Mouse (Mus musculus): ENCODE results near the gene Abcb9. TPM values are rescaled to one million over a fixed set of nuclear protein-coding genes. Genes with fewer than 3 reads are reported as not detected.
A peak's percentile ranks its signal among the peaks of the same experiment; 100 is the strongest.

Abcb9 gene
- polyA plus RNA-seq, 1 experiment from 2014 or later, result 1.7 TPM

- no peak for ATAC-seq (replicated peaks; ENCODE audit: insufficient number of reproducible peaks, insufficient read depth, low FRiP score, low read depth)
- 48% methylated on average over 9 of the region's 9 CpGs for WGBS
- H3K4me3 ChIP-seq, result no peak overlapping the region
Observed at GRCm38 (mm10) chr5:124091951-124092406, 3.6 kb downstream of the Abcb9 start.

GRCm38 (mm10) chr5:124089868-124090267, 5.7 kb downstream of the Abcb9 start:
- no peak for ATAC-seq (replicated peaks; ENCODE audit: insufficient number of reproducible peaks, insufficient read depth, low FRiP score, low read depth)

More at GRCm38 (mm10) chr5:124091951-124092406, 3.6 kb downstream of the Abcb9 start:
- no peaks in the 10 kb centered on the region for H3K27me3 ChIP-seq
- no peaks in the 10 kb centered on the region for H3K36me3 ChIP-seq
- H3K4me2 ChIP-seq, result no peak overlapping the region
- H3K27ac ChIP-seq, result no peak overlapping the region
- H3K9me3 ChIP-seq (replicated peaks), result no peaks in the 10 kb centered on the region
- no peak overlapping the region for H3K9ac ChIP-seq
- H3K4me1 ChIP-seq (replicated peaks), result peaks cover 20% of the 10 kb centered on the region

GRCm38 (mm10) chr5:124086876-124087275, 8.7 kb downstream of the Abcb9 start:
- no peak overlapping the region for H3K9ac ChIP-seq
- no peak overlapping the region for H3K4me3 ChIP-seq
- no peak overlapping the region for H3K27ac ChIP-seq
- ATAC-seq (replicated peaks; ENCODE audit: insufficient number of reproducible peaks, insufficient read depth, low FRiP score, low read depth), result no peak
- H3K4me1 ChIP-seq (replicated peaks), result no peaks in the 10 kb centered on the region
- H3K36me3 ChIP-seq, result no peaks in the 10 kb centered on the region
- H3K27me3 ChIP-seq, result no peaks in the 10 kb centered on the region
- 68% methylated on average over 4 of the region's 4 CpGs for WGBS
- no peaks in the 10 kb centered on the region for H3K9me3 ChIP-seq (replicated peaks)
- H3K4me2 ChIP-seq, result no peak overlapping the region

More at GRCm38 (mm10) chr5:124089868-124090267, 5.7 kb downstream of the Abcb9 start:
- Histone ChIP-seq H3K9me3 (replicated peaks) (no peaks in the 10 kb centered on the region), H3K36me3 (no peaks in the 10 kb centered on the region), H3K27ac (no peak overlapping the region), H3K4me3 (no peak overlapping the region), H3K4me1 (replicated peaks) (peaks cover 8% of the 10 kb centered on the region), H3K27me3 (no peaks in the 10 kb centered on the region), H3K4me2 (no peak overlapping the region), H3K9ac (no peak overlapping the region)
- WGBS, result 77% methylated on average over 23 of the region's 23 CpGs

GRCm38 (mm10) chr5:124085513-124085912, 10.1 kb downstream of the Abcb9 start:
- H3K9ac ChIP-seq, result no peak overlapping the region
- no peak overlapping the region for H3K4me2 ChIP-seq
- 63% methylated on average over 3 of the region's 3 CpGs for WGBS
- H3K9me3 ChIP-seq (replicated peaks), result no peaks in the 10 kb centered on the region
- no peaks in the 10 kb centered on the region for H3K36me3 ChIP-seq
- no peaks in the 10 kb centered on the region for H3K27me3 ChIP-seq
- no peak for ATAC-seq (replicated peaks; ENCODE audit: insufficient number of reproducible peaks, insufficient read depth, low FRiP score, low read depth)
- no peak overlapping the region for H3K27ac ChIP-seq
- H3K4me1 ChIP-seq (replicated peaks), result peaks cover 4% of the 10 kb centered on the region
- H3K4me3 ChIP-seq, result no peak overlapping the region

DNA sequence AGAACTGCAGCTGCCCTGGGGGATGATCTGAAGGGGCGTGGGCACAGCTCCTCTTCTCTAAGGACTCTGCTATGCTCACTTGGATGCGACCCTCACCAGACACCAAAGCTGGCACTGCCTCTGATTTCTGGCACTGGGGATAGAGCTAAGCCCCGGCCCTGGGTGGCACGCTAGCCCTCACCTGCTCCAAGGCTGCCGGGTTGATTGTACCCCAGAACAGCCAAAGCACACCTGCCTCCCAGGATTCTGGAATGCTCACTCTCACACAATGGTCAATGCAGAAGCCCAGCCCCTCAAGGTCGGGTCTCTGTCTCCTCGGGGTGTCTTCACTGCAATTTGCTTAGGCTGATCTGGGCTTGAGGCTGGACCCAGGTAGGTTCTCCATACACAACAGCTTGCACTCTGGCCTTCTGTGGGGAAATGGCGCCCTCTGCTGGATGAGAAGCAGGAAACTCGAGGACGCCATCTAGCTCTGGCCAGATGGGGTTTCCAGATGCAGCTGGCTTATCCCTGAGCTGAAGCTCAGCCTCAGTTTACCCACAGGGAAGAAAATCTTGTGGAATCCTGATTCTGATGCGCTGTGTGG, 10.9 kb downstream of the Abcb9 start:
- H3K4me3 ChIP-seq, result no peak overlapping the region
- no peaks in the 10 kb centered on the region for H3K36me3 ChIP-seq
- H3K4me2 ChIP-seq, result no peak overlapping the region
- no peak overlapping the region for H3K27ac ChIP-seq
- no peaks in the 10 kb centered on the region for H3K9me3 ChIP-seq (replicated peaks)
- H3K9ac ChIP-seq, result no peak overlapping the region
- peaks cover 10% of the 10 kb centered on the region for H3K4me1 ChIP-seq (replicated peaks)
- H3K27me3 ChIP-seq, result no peaks in the 10 kb centered on the region
- WGBS, result 40% methylated on average over 11 of the region's 11 CpGs
- peak; percentile 34 for ATAC-seq (replicated peaks; ENCODE audit: insufficient number of reproducible peaks, insufficient read depth, low FRiP score, low read depth)

GRCm38 (mm10) chr5:124083850-124084587, 11.6 kb downstream of the Abcb9 start:
- Histone ChIP-seq H3K9me3 (replicated peaks) (no peaks in the 10 kb centered on the region), H3K4me1 (replicated peaks) (peaks cover 14% of the 10 kb centered on the region), H3K36me3 (no peaks in the 10 kb centered on the region), H3K4me3 (no peak overlapping the region), H3K4me2 (no peak overlapping the region), H3K27ac (no peak overlapping the region), H3K9ac (no peak overlapping the region), H3K27me3 (no peaks in the 10 kb centered on the region)
- 79% methylated on average over 14 of the region's 14 CpGs for WGBS
- no peak for ATAC-seq (replicated peaks; ENCODE audit: insufficient number of reproducible peaks, insufficient read depth, low FRiP score, low read depth)

DNA sequence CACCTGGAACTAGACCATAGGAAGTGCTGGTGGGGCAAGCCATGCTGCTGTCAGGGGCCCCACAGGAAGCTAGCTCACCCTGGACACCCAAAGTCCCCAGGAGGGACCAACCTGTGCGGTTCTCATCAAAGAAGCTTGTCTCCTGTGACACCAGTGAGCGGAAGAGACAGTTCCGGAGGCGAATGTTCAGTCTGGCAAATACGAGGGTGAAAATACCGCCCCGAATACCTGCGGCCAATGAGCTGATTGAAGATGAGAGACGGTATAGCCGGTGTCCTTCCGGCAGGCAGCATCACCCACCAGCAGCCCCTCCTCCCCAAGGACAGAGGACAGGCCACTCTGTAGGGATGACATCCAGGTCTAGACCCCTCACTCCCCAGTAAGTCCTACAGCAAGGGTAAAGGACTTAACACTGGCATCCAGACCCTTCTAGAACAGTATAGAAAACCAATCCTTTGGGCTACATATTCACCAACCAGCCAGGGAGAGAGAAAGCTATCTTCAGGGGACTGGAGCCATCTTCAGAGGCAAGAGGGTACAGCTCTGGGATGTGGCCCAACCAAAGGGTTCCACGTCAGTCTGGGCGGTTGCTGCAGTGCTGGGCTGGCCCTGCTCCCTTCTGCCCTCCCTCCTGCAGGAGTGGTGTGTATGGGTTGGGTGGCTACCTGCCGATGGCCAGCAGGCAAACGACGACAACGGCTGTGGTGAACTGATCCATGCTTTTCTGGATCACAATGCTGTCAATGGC, 12.5 kb downstream of the Abcb9 start:
- H3K36me3 ChIP-seq, result no peaks in the 10 kb centered on the region
- no peak overlapping the region for H3K4me3 ChIP-seq
- H3K27me3 ChIP-seq, result no peaks in the 10 kb centered on the region
- H3K9me3 ChIP-seq (replicated peaks), result no peaks in the 10 kb centered on the region
- no peak overlapping the region for H3K9ac ChIP-seq
- no peak for ATAC-seq (replicated peaks; ENCODE audit: insufficient number of reproducible peaks, insufficient read depth, low FRiP score, low read depth)
- WGBS, result 86% methylated on average over 17 of the region's 17 CpGs
- H3K4me1 ChIP-seq (replicated peaks), result peaks cover 17% of the 10 kb centered on the region
- H3K27ac ChIP-seq, result no peak overlapping the region
- H3K4me2 ChIP-seq, result no peak overlapping the region

- no peak for ATAC-seq (replicated peaks; ENCODE audit: insufficient number of reproducible peaks, insufficient read depth, low FRiP score, low read depth)
- H3K4me3 ChIP-seq, result no peak overlapping the region
- no peak overlapping the region for H3K27ac ChIP-seq
- WGBS, result 68% methylated on average over 10 of the region's 10 CpGs
- H3K27me3 ChIP-seq, result no peaks in the 10 kb centered on the region
- no peak overlapping the region for H3K9ac ChIP-seq
- H3K36me3 ChIP-seq, result no peaks in the 10 kb centered on the region
- no peaks in the 10 kb centered on the region for H3K9me3 ChIP-seq (replicated peaks)
- H3K4me2 ChIP-seq, result no peak overlapping the region
- H3K4me1 ChIP-seq (replicated peaks), result peaks cover 17% of the 10 kb centered on the region
Observed at GRCm38 (mm10) chr5:124082447-124082846, 13.2 kb downstream of the Abcb9 start.

- Histone ChIP-seq H3K27me3 (no peaks in the 10 kb centered on the region), H3K4me2 (no peak overlapping the region; the same call in 1 of the 2 replicates), H3K27ac (peak overlapping the region; percentile 29; the same call in 1 of the 2 replicates), H3K4me3 (no peak overlapping the region), H3K36me3 (no peaks in the 10 kb centered on the region), H3K9ac (no peak overlapping the region), H3K9me3 (replicated peaks) (no peaks in the 10 kb centered on the region), H3K4me1 (replicated peaks) (peaks cover 20% of the 10 kb centered on the region)
- ATAC-seq (replicated peaks; ENCODE audit: insufficient number of reproducible peaks, insufficient read depth, low FRiP score, low read depth), result no peak
- WGBS, result 85% methylated on average over 17 of the region's 17 CpGs
Observed at GRCm38 (mm10) chr5:124079880-124080279, 15.7 kb downstream of the Abcb9 start.

DNA sequence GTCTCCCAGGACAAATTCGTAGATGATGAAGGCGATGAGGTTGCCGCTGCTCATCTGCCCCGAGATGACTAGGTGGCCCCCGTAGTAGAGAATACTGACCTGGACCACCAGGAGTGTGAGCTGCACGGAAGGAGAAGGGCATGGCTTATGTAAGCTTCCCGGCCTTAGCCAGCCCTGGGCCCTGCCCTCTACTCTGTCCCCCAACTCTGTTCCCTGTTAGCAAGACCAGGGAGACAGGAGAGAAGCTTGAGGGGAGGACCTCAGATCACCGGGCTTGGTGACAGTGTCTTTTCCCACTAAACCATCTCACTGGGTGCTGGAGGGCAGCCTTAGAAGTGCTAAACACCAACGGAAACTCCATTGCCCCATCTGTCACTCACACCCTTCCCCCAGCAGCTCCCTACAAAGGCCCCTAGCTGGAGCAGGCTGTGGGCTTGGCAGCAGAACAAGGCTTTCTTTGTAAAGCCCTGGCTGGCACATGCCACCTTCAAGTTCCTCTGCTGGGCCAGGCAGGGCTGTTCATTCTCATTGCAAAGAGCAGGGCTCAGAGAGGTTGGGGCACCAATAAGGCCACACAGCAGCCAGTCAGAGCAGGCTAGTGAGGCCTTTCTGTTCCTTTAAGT, 16.7 kb downstream of the Abcb9 start:
- H3K4me2 ChIP-seq, result no peak overlapping the region
- 0 out of 2 replicates have a peak, but pooled peaks have one; percentile 23 for ATAC-seq (replicated peaks; ENCODE audit: insufficient number of reproducible peaks, insufficient read depth, low FRiP score, low read depth)
- H3K4me3 ChIP-seq, result no peak overlapping the region
- H3K4me1 ChIP-seq (replicated peaks), result peaks cover 29% of the 10 kb centered on the region
- no peaks in the 10 kb centered on the region for H3K27me3 ChIP-seq
- H3K9me3 ChIP-seq (replicated peaks), result no peaks in the 10 kb centered on the region
- H3K27ac ChIP-seq, result peak overlapping the region; percentile 29
- WGBS, result 64% methylated on average over 9 of the region's 9 CpGs
- H3K9ac ChIP-seq, result no peak overlapping the region
- H3K36me3 ChIP-seq, result no peaks in the 10 kb centered on the region

- Histone ChIP-seq H3K27me3 (no peaks in the 10 kb centered on the region), H3K9me3 (replicated peaks) (no peaks in the 10 kb centered on the region), H3K36me3 (no peaks in the 10 kb centered on the region), H3K27ac (no peak overlapping the region), H3K4me3 (no peak overlapping the region), H3K9ac (no peak overlapping the region), H3K4me1 (replicated peaks) (peaks cover 36% of the 10 kb centered on the region), H3K4me2 (no peak overlapping the region)
- 66% methylated on average over 6 of the region's 6 CpGs for WGBS
- ATAC-seq (replicated peaks; ENCODE audit: insufficient number of reproducible peaks, insufficient read depth, low FRiP score, low read depth), result no peak
Observed at GRCm38 (mm10) chr5:124077856-124078460, 17.6 kb downstream of the Abcb9 start.
